Mouse (Mus musculus): ENCODE results near the gene Mtf1. TPM values are rescaled to one million over a fixed set of nuclear protein-coding genes. Genes with fewer than 3 reads are reported as not detected.

Mtf1 gene
- total and polyA plus RNA-seq, 3 experiments, result 17.8 to 37.8 (median 28.9) TPM

DNA sequence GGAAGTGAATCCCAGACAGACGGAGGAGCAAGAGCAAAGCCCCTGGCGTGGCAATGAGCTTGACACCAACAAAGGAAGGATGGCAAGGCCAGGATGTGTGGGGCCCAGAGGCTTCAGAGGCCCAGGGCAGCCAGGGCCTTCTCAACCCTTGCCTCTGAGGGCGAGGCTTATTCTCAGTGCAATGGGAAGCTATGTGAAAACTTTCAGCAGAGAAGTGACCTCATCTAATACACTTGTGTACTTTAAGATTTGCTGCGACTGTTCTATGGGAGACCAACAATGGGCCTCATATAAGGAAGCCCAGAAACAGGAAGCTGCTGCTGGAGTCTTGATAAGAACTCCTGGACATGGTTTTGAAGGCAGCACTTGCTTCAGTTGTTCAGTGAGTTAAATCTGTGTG, 29.8 kb upstream of the Mtf1 start (continued):
- TF ChIP-seq MEF2A (IDR thresholded peaks at IDR 0.05; ENCODE audit: extremely low read depth, insufficient replicate concordance, low read depth, low read length, poor library complexity, severe bottlenecking) (no peak), POLR2AphosphoS5 (IDR thresholded peaks at IDR 0.05; ENCODE audit: borderline replicate concordance, low read depth, low read length) (no peak), E2F4 (IDR thresholded peaks at IDR 0.05; ENCODE audit: borderline replicate concordance, low read depth, low read length) (no peak), NELFE (IDR thresholded peaks at IDR 0.05; ENCODE audit: low read depth, low read length) (no peak), POLR2A (IDR thresholded peaks at IDR 0.05; ENCODE audit: control insufficient read depth in 1 of 2, insufficient read depth in 1 of 2, low read depth in 1 of 2, low read length in 2 of 2, poor library complexity in 1 of 2) (no peak), TBP (IDR thresholded peaks at IDR 0.05; ENCODE audit: low read depth, low read length) (peak; percentile 83; the same call in 1 of the 2 replicates), KAT2A (conservative IDR thresholded peaks at IDR 0.05; ENCODE audit: low read depth, low read length) (no peak), ZKSCAN1 (IDR thresholded peaks at IDR 0.05; ENCODE audit: low read depth, low read length) (no peak), SIN3A (IDR thresholded peaks at IDR 0.05; ENCODE audit: low read length) (peak; percentile 86), USF1 (IDR thresholded peaks at IDR 0.05; ENCODE audit: low read depth, low read length) (no peak), NRF1 (IDR thresholded peaks at IDR 0.05; ENCODE audit: insufficient read depth, low read depth, low read length, poor library complexity, severe bottlenecking) (no peak), MXI1 (IDR thresholded peaks at IDR 0.05; ENCODE audit: low read depth, low read length) (peak; percentile 64), MYB (IDR thresholded peaks at IDR 0.05; ENCODE audit: low read depth, low read length) (no peak), CHD1 (IDR thresholded peaks at IDR 0.05; ENCODE audit: low read depth, low read length) (no peak)

DNA sequence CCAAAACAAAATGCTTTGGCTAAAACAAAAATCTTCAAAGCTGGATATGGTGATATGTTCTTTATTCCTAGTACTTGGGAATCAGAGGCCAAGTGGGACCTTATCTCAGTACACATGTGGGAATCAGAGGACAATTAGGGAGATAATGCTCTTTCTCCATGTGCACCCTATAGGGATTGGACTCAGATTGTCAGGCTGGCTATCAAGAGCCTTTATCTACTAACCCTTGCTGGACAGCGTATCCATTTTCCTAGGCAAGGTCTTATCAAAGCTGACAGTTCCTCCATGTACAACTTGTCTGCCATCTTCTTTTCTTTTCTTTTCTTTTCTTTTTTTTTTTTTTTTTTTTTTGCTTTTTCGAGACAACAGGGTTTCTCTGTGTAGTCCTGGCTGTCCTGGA, 28.5 kb upstream of the Mtf1 start:
- peak; percentile 28 for DNase-seq (ENCODE audit: low read depth, low spot score)

DNA sequence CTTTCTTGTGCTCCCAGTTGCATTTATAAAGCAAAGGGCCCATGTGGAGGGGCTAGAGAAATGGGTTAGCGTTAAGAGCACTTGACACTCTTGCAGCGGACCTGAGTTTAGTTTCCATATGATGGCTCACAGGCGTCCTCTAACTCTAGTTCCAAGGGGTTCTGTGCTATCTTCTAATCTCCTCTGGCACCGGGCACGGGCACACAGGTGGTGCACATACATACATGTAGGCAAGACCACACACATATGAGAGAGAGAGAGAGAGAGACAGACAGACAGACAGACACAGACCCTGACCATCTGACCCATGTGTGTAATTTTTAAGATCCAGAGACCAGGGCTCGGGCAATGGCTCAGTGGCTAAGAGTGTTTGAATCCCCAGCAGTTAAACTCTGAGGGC, 27.9 kb upstream of the Mtf1 start:
- H3K36me3 ChIP-seq (ENCODE audit: control insufficient read depth in 1 of 2, insufficient read depth in 2 of 2, low read length in 2 of 2), result peaks cover 6 to 47% of the 10 kb centered on the region in 2 experiments
- H3K9me3 ChIP-seq (replicated peaks; ENCODE audit: insufficient read depth, low read length), result no peaks in the 10 kb centered on the region
- H3K4me3 ChIP-seq (ENCODE audit: control insufficient read depth in 1 of 2, insufficient read depth in 1 of 2, low read depth in 2 of 2, low read length in 2 of 2), result no peak overlapping the region
- peak overlapping the region; percentile 35 for H3K27ac ChIP-seq (ENCODE audit: control insufficient read depth, low read depth, low read length)
- TF ChIP-seq ZC3H11A (IDR thresholded peaks at IDR 0.05; ENCODE audit: low read depth, low read length) (no peak), NELFE (IDR thresholded peaks at IDR 0.05; ENCODE audit: low read depth, low read length) (no peak), MYC (IDR thresholded peaks at IDR 0.05; ENCODE audit: low read depth, low read length) (no peak), GABPA (IDR thresholded peaks at IDR 0.05; ENCODE audit: low read depth, low read length) (no peak), JUND (IDR thresholded peaks at IDR 0.05; ENCODE audit: low read depth, low read length) (no peak)
- H3K79me2 ChIP-seq (ENCODE audit: control insufficient read depth, insufficient read depth, low read length, poor library complexity), result peaks cover 21% of the 10 kb centered on the region
- no peak overlapping the region for H3K9ac ChIP-seq (ENCODE audit: control insufficient read depth, low read depth, low read length, poor library complexity, severe bottlenecking)
- no peaks in the 10 kb centered on the region for H3K27me3 ChIP-seq (ENCODE audit: control insufficient read depth in 1 of 2, insufficient read depth in 2 of 2, low read length in 2 of 2)
- no peak for DNase-seq (ENCODE audit: low read depth, low spot score)
- H3K4me1 ChIP-seq (ENCODE audit: control insufficient read depth in 1 of 2, insufficient read depth in 2 of 2, low read length in 2 of 2), result peaks cover 24 to 52% of the 10 kb centered on the region in 2 experiments

More for the DNA sequence above, 28.5 kb upstream of the Mtf1 start:
- no peaks in the 10 kb centered on the region for H3K9me3 ChIP-seq (replicated peaks; ENCODE audit: insufficient read depth, low read length)
- no peaks in the 10 kb centered on the region for H3K27me3 ChIP-seq (ENCODE audit: control insufficient read depth in 1 of 2, insufficient read depth in 2 of 2, low read length in 2 of 2)
- H3K4me3 ChIP-seq (ENCODE audit: control insufficient read depth in 1 of 2, insufficient read depth in 1 of 2, low read depth in 2 of 2, low read length in 2 of 2), result no peak overlapping the region
- H3K79me2 ChIP-seq (ENCODE audit: control insufficient read depth, insufficient read depth, low read length, poor library complexity), result peaks cover 24% of the 10 kb centered on the region
- TF ChIP-seq GATA1 (IDR thresholded peaks at IDR 0.05; ENCODE audit: low read depth, low read length) (peak; percentile 80), TCF12 (IDR thresholded peaks at IDR 0.05; ENCODE audit: low read depth, low read length) (no peak), MAX (IDR thresholded peaks at IDR 0.05; ENCODE audit: low read length) (no peak), MYC (IDR thresholded peaks at IDR 0.05; ENCODE audit: low read depth, low read length) (no peak), TAL1 (IDR thresholded peaks at IDR 0.05; ENCODE audit: low read length) (peak; percentile 55), ETS1 (IDR thresholded peaks at IDR 0.05; ENCODE audit: low read depth, low read length) (0 out of 2 replicates have a peak, but pooled peaks have one; percentile 15), SMC3 (IDR thresholded peaks at IDR 0.05; ENCODE audit: low read depth, low read length) (no peak), ZNF384 (IDR thresholded peaks at IDR 0.05; ENCODE audit: low read depth, low read length) (peak; percentile 78), MEF2A (IDR thresholded peaks at IDR 0.05; ENCODE audit: extremely low read depth, insufficient replicate concordance, low read depth, low read length, poor library complexity, severe bottlenecking) (no peak), ZKSCAN1 (IDR thresholded peaks at IDR 0.05; ENCODE audit: low read depth, low read length) (no peak), RCOR1 (IDR thresholded peaks at IDR 0.05; ENCODE audit: low read depth, low read length) (peak; percentile 79), EP300 (IDR thresholded peaks at IDR 0.05; ENCODE audit: low read depth in 1 of 2, low read length in 2 of 2) (peak; percentile 50; a peak in 3 of 4 replicates)
- peaks cover 6 to 52% of the 10 kb centered on the region in 2 experiments for H3K36me3 ChIP-seq (ENCODE audit: control insufficient read depth in 1 of 2, insufficient read depth in 2 of 2, low read length in 2 of 2)
- H3K27ac ChIP-seq (ENCODE audit: control insufficient read depth, low read depth, low read length), result no peak overlapping the region
- peaks cover 25 to 58% of the 10 kb centered on the region in 2 experiments for H3K4me1 ChIP-seq (ENCODE audit: control insufficient read depth in 1 of 2, insufficient read depth in 2 of 2, low read length in 2 of 2)
- H3K9ac ChIP-seq (ENCODE audit: control insufficient read depth, low read depth, low read length, poor library complexity, severe bottlenecking), result no peak overlapping the region

Measured in MEL (cell line).